Mouse (Mus musculus): ENCODE data around the gene Arf5.

GRCm38 (mm10) chr6:28396051-28396852 is 27.1 kb upstream of the Arf5 start:
- TF ChIP-seq CTCF (IDR thresholded peaks at IDR 0.05): no peak
- TF ChIP-seq EP300 (IDR thresholded peaks at IDR 0.05): no peak

Measured in lung, postnatal 0 days (tissue).